Mouse (Mus musculus): ENCODE data around the gene Noc4l. TPM values are rescaled to one million over a fixed set of nuclear protein-coding genes. Genes with fewer than 3 reads are reported as not detected.

The Noc4l gene
- polyA plus RNA-seq, 1 experiment: 57.6 TPM

- H3K27ac ChIP-seq (ENCODE audit: insufficient read depth, low read length): no peak overlapping the region
- no peak overlapping the region for H3K4me3 ChIP-seq (ENCODE audit: extremely low read depth, insufficient read depth, insufficient read length)
- no peaks in the 10 kb centered on the region for H3K27me3 ChIP-seq (ENCODE audit: control insufficient read depth, insufficient read depth, low read length)
- no peak for DNase-seq (ENCODE audit: low read depth in 1 of 2, low spot score in 2 of 2)
- TF ChIP-seq POLR2A (IDR thresholded peaks at IDR 0.05; ENCODE audit: low read depth, low read length) (no peak), CTCF (IDR thresholded peaks at IDR 0.05; ENCODE audit: extremely low read depth, insufficient read depth, insufficient read length, insufficient replicate concordance) (no peak)
- no peaks in the 10 kb centered on the region for H3K36me3 ChIP-seq (ENCODE audit: control insufficient read depth, insufficient read depth, low read length)
- H3K4me1 ChIP-seq (ENCODE audit: control insufficient read depth, insufficient read depth, insufficient read length): no peaks in the 10 kb centered on the region
- 75% methylated on average over 2 of the region's 2 CpGs for WGBS
Observed at GRCm38 (mm10) chr5:110629525-110630120, 23.6 kb downstream of the Noc4l start.

- WGBS: 47% methylated on average over 19 of the region's 19 CpGs
- TF ChIP-seq CTCF (IDR thresholded peaks at IDR 0.05; ENCODE audit: extremely low read depth, insufficient read depth, insufficient read length, insufficient replicate concordance) (no peak), POLR2A (IDR thresholded peaks at IDR 0.05; ENCODE audit: low read depth, low read length) (no peak)
- H3K27ac ChIP-seq (ENCODE audit: insufficient read depth, low read length): no peak overlapping the region
Observed at GRCm38 (mm10) chr5:110628156-110628555, 25.1 kb downstream of the Noc4l start.

GRCm38 (mm10) chr5:110627351-110627750, 25.9 kb downstream of the Noc4l start:
- no peaks in the 10 kb centered on the region for H3K4me1 ChIP-seq (ENCODE audit: control insufficient read depth, insufficient read depth, insufficient read length)
- TF ChIP-seq CTCF (IDR thresholded peaks at IDR 0.05; ENCODE audit: extremely low read depth, insufficient read depth, insufficient read length, insufficient replicate concordance): no peak
- TF ChIP-seq POLR2A (IDR thresholded peaks at IDR 0.05; ENCODE audit: low read depth, low read length): no peak
- 90% methylated on average over 10 of the region's 10 CpGs for WGBS
- no peak overlapping the region for H3K4me3 ChIP-seq (ENCODE audit: extremely low read depth, insufficient read depth, insufficient read length)
- no peaks in the 10 kb centered on the region for H3K36me3 ChIP-seq (ENCODE audit: control insufficient read depth, insufficient read depth, low read length)
- H3K27ac ChIP-seq (ENCODE audit: insufficient read depth, low read length): no peak overlapping the region
- H3K27me3 ChIP-seq (ENCODE audit: control insufficient read depth, insufficient read depth, low read length): no peaks in the 10 kb centered on the region
- no peak for DNase-seq (ENCODE audit: low read depth in 1 of 2, low spot score in 2 of 2)

More at GRCm38 (mm10) chr5:110628156-110628555, 25.1 kb downstream of the Noc4l start:
- Histone ChIP-seq H3K36me3 (ENCODE audit: control insufficient read depth, insufficient read depth, low read length) (no peaks in the 10 kb centered on the region), H3K4me1 (ENCODE audit: control insufficient read depth, insufficient read depth, insufficient read length) (no peaks in the 10 kb centered on the region), H3K4me3 (ENCODE audit: extremely low read depth, insufficient read depth, insufficient read length) (no peak overlapping the region), H3K27me3 (ENCODE audit: control insufficient read depth, insufficient read depth, low read length) (no peaks in the 10 kb centered on the region)
- DNase-seq (ENCODE audit: low read depth in 1 of 2, low spot score in 2 of 2): no peak

- Histone ChIP-seq H3K27ac (ENCODE audit: insufficient read depth, low read length) (no peak overlapping the region), H3K4me1 (ENCODE audit: control insufficient read depth, insufficient read depth, insufficient read length) (no peaks in the 10 kb centered on the region), H3K27me3 (ENCODE audit: control insufficient read depth, insufficient read depth, low read length) (no peaks in the 10 kb centered on the region), H3K36me3 (ENCODE audit: control insufficient read depth, insufficient read depth, low read length) (no peaks in the 10 kb centered on the region), H3K4me3 (ENCODE audit: extremely low read depth, insufficient read depth, insufficient read length) (no peak overlapping the region)
- TF ChIP-seq CTCF (IDR thresholded peaks at IDR 0.05; ENCODE audit: extremely low read depth, insufficient read depth, insufficient read length, insufficient replicate concordance) (no peak), POLR2A (IDR thresholded peaks at IDR 0.05; ENCODE audit: low read depth, low read length) (no peak)
- WGBS: 90% methylated on average over 2 of the region's 2 CpGs
- DNase-seq (ENCODE audit: low read depth in 1 of 2, low spot score in 2 of 2): no peak
Observed at GRCm38 (mm10) chr5:110624319-110624718, 28.9 kb downstream of the Noc4l start.

GRCm38 (mm10) chr5:110619226-110619625, 34.0 kb downstream of the Noc4l start:
- WGBS: 91% methylated on average over 6 of the region's 6 CpGs
- no peak for DNase-seq (ENCODE audit: low read depth in 1 of 2, low spot score in 2 of 2)
- Histone ChIP-seq H3K27me3 (ENCODE audit: control insufficient read depth, insufficient read depth, low read length) (no peaks in the 10 kb centered on the region), H3K27ac (ENCODE audit: insufficient read depth, low read length) (no peak overlapping the region), H3K4me1 (ENCODE audit: control insufficient read depth, insufficient read depth, insufficient read length) (no peaks in the 10 kb centered on the region), H3K4me3 (ENCODE audit: extremely low read depth, insufficient read depth, insufficient read length) (no peak overlapping the region), H3K36me3 (ENCODE audit: control insufficient read depth, insufficient read depth, low read length) (no peaks in the 10 kb centered on the region)
- TF ChIP-seq POLR2A (IDR thresholded peaks at IDR 0.05; ENCODE audit: low read depth, low read length) (no peak), CTCF (IDR thresholded peaks at IDR 0.05; ENCODE audit: extremely low read depth, insufficient read depth, insufficient read length, insufficient replicate concordance) (no peak)

- DNase-seq (ENCODE audit: low read depth in 1 of 2, low spot score in 2 of 2): no peak
- H3K27me3 ChIP-seq (ENCODE audit: control insufficient read depth, insufficient read depth, low read length): no peaks in the 10 kb centered on the region
- H3K4me1 ChIP-seq (ENCODE audit: control insufficient read depth, insufficient read depth, insufficient read length): no peaks in the 10 kb centered on the region
- H3K36me3 ChIP-seq (ENCODE audit: control insufficient read depth, insufficient read depth, low read length): no peaks in the 10 kb centered on the region
- WGBS: 88% methylated on average over 5 of the region's 5 CpGs
- H3K27ac ChIP-seq (ENCODE audit: insufficient read depth, low read length): no peak overlapping the region
- TF ChIP-seq CTCF (IDR thresholded peaks at IDR 0.05; ENCODE audit: extremely low read depth, insufficient read depth, insufficient read length, insufficient replicate concordance) (no peak), POLR2A (IDR thresholded peaks at IDR 0.05; ENCODE audit: low read depth, low read length) (no peak)
- H3K4me3 ChIP-seq (ENCODE audit: extremely low read depth, insufficient read depth, insufficient read length): no peak overlapping the region
Observed at GRCm38 (mm10) chr5:110611435-110612158, 41.6 kb downstream of the Noc4l start.

- H3K27me3 ChIP-seq (ENCODE audit: control insufficient read depth, insufficient read depth, low read length): no peaks in the 10 kb centered on the region
- 91% methylated on average over 7 of the region's 7 CpGs for WGBS
- no peaks in the 10 kb centered on the region for H3K36me3 ChIP-seq (ENCODE audit: control insufficient read depth, insufficient read depth, low read length)
- H3K4me1 ChIP-seq (ENCODE audit: control insufficient read depth, insufficient read depth, insufficient read length): no peaks in the 10 kb centered on the region
- no peak overlapping the region for H3K4me3 ChIP-seq (ENCODE audit: extremely low read depth, insufficient read depth, insufficient read length)
- TF ChIP-seq POLR2A (IDR thresholded peaks at IDR 0.05; ENCODE audit: low read depth, low read length): no peak
- no peak for TF ChIP-seq CTCF (IDR thresholded peaks at IDR 0.05; ENCODE audit: extremely low read depth, insufficient read depth, insufficient read length, insufficient replicate concordance)
- no peak for DNase-seq (ENCODE audit: low read depth in 1 of 2, low spot score in 2 of 2)
- no peak overlapping the region for H3K27ac ChIP-seq (ENCODE audit: insufficient read depth, low read length)
Observed at GRCm38 (mm10) chr5:110610484-110610883, 42.7 kb downstream of the Noc4l start.
